Mouse (Mus musculus) heart, embryonic 14.5 days (tissue): ENCODE results near the gene Sema3e. TPM values are rescaled to one million over a fixed set of nuclear protein-coding genes. Genes with fewer than 3 reads are reported as not detected.

Source experiments
- ATAC-seq: fragments of 200-750 bp; cut with Nextera tagmentation; 2 replicates; pipeline ENCODE4 v1.8.0; 2017; ENCODE audit warnings: low read depth, moderate TSS enrichment; ENCODE audit not compliant: insufficient number of reproducible peaks, insufficient read depth, low FRiP score
- H3K27ac ChIP-seq, 2 experiments: fragments of 200-500 bp in 1 of 2; fragments of 300-500 bp in 1 of 2; sonication (generic) in 1 of 2; replicated peaks in 1 of 2; 2 replicates each; pipeline ENCODE4 v1.5.1; 2012 to 2014; ENCODE audit warnings: low read depth in 2 of 2, low read length in 2 of 2, control low read depth in 1 of 2, mild to moderate bottlenecking in 1 of 2, mixed read lengths in 1 of 2; ENCODE audit not compliant: control insufficient read depth in 1 of 2, insufficient read depth in 1 of 2
- H3K27me3 ChIP-seq: fragments of 300-500 bp; sonication (generic); 2 replicates; pipeline ENCODE4 v1.6.1; 2014; ENCODE audit warnings: mild to moderate bottlenecking, low read length, control low read depth; ENCODE audit not compliant: control insufficient read depth, insufficient read depth
- H3K36me3 ChIP-seq: fragments of 300-500 bp; sonication (generic); 2 replicates; pipeline ENCODE4 v1.6.1; 2014; ENCODE audit warnings: mild to moderate bottlenecking, control low read depth, low read length, mixed read lengths; ENCODE audit not compliant: control insufficient read depth, insufficient read depth
- H3K4me1 ChIP-seq, 2 experiments: fragments of 200-500 bp in 1 of 2; fragments of 300-500 bp in 1 of 2; sonication (generic) in 1 of 2; 2 replicates each; pipeline ENCODE4 v1.6.1; 2012 to 2014; ENCODE audit warnings: low read length in 2 of 2, control low read depth in 1 of 2, mixed read lengths in 1 of 2; ENCODE audit not compliant: control insufficient read depth in 2 of 2, insufficient read depth in 2 of 2
- H3K4me2 ChIP-seq: fragments of 300-500 bp; sonication (generic); 2 replicates; pipeline ENCODE4 v1.6.1; 2014; ENCODE audit warnings: mild to moderate bottlenecking, low read length
- H3K4me3 ChIP-seq, 2 experiments: fragments of 200-500 bp in 1 of 2; fragments of 300-500 bp in 1 of 2; sonication (generic) in 1 of 2; 2 replicates each; pipeline ENCODE4 v1.5.1; 2012 to 2014; ENCODE audit warnings: low read length in 2 of 2, mild to moderate bottlenecking in 2 of 2, control low read depth in 1 of 2, low read depth in 1 of 2, moderate library complexity in 1 of 2; ENCODE audit not compliant: control insufficient read depth in 1 of 2, insufficient read depth in 1 of 2
- H3K9ac ChIP-seq: fragments of 300-500 bp; sonication (generic); 2 replicates; pipeline ENCODE4 v1.6.1; 2014; ENCODE audit warnings: mild to moderate bottlenecking, low read length
- H3K9me3 ChIP-seq: fragments of 300-500 bp; sonication (generic); 2 replicates; pipeline ENCODE4 v1.6.1; 2016; ENCODE audit warnings: low read length, control low read depth; ENCODE audit not compliant: control insufficient read depth
- WGBS: fragments of 180-500 bp; shearing (Covaris S2); extraction: QIAGEN DNeasy Blood & Tissue Kit; methylation state at CpG from one replicate; pipeline ENCODE4 v1.1.7; 2014; 5-methylcytosine and 5-hydroxymethylcytosine counted together
- polyA plus RNA-seq: library from polyadenylated mRNA; unstranded; fragments of >200 nt; fragmentation: Nextera tagmentation; extraction: Ambion mirVana; gene quantifications from 2 replicates; pipeline ENCODE4 v1.2.1, GENCODE M21; 2014

Sema3e gene
- polyA plus RNA-seq, 1 experiment from 2014 or later: 0.47 TPM

- Histone ChIP-seq H3K4me2 (no peak overlapping the region), H3K4me1 (no peaks in the 10 kb centered on the region), H3K27ac (no peak overlapping the region), H3K27me3 (no peaks in the 10 kb centered on the region), H3K9ac (no peak overlapping the region), H3K36me3 (no peaks in the 10 kb centered on the region), H3K9me3 (no peaks in the 10 kb centered on the region), H3K4me3 (no peak overlapping the region)
- no peak for ATAC-seq
- WGBS: 90% methylated on average over 4 of the region's 4 CpGs
These were observed 235.1 kb downstream of the Sema3e start for GRCm38 (mm10) chr5:14260156-14260555.

- no peaks in the 10 kb centered on the region for H3K36me3 ChIP-seq
- ATAC-seq: no peak
- H3K27me3 ChIP-seq: no peaks in the 10 kb centered on the region
- no peak overlapping the region for H3K27ac ChIP-seq
- 58% methylated on average over 2 of the region's 2 CpGs for WGBS
- H3K4me1 ChIP-seq: no peaks in the 10 kb centered on the region
- H3K4me2 ChIP-seq: no peak overlapping the region
- H3K9me3 ChIP-seq: no peaks in the 10 kb centered on the region
- no peak overlapping the region for H3K4me3 ChIP-seq
- H3K9ac ChIP-seq: no peak overlapping the region
These were observed 242.3 kb downstream of the Sema3e start for GRCm38 (mm10) chr5:14267400-14267799.

Other genes with a start within 250 kb of the Sema3e start
- not detected in 2 replicates for gene Speer3, start 233.7 kb upstream of the Sema3e start, polyA plus RNA-seq